Mouse (Mus musculus): ENCODE results near the gene Rad1. TPM values are rescaled to one million over a fixed set of nuclear protein-coding genes. Genes with fewer than 3 reads are reported as not detected.
A peak's percentile ranks its signal among the peaks of the same experiment; 100 is the strongest.
"Not testable (repeated sequence)": the region's sequence is repeated elsewhere in the genome, so short reads cannot be mapped to it uniquely, and the experiment has no call there.

Rad1 gene
- polyA plus RNA-seq, 1 experiment from 2014 or later: 23.6 TPM

DNA sequence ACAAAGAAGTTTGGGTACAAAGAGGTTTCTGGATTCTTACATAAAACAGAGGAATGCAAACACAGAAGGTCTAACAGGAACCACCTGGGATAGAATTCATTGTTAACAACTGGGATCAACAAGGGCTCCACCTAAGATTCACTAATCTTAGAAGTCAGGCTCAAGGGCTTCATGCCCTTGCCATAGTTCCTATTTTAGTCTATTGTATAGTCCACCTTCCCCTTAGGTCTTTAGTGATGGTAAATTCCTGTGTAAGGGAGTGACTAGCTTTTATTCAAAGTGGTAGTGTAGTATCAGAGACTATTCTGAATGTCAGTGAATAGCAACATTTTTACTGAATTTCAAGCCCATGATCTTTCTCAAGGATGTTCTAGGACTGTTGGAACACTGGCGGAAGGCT lies 10.9 kb downstream of the Rad1 start:
- not testable (repeated sequence) for H3K27me3 ChIP-seq (ENCODE audit: control insufficient read depth, insufficient read depth, low read length)

DNA sequence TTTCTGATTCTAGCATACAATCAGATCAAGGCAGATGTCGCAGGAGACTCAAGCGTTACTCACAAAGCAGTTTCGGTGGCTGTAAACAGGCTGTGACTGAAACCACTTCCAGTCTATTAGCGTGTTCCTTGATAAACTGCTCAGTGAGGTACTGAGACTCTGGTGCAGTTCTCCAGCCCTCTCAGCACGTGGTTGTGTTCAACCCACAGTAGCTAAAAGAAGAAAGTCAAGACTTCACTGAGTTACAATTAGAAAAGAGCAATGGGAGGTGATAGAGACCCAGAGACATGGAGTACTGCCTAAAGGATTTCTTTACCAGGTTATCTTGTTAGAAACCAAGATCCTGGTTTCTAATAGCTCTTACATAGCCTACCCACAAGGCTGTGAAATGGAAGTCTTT lies 13.8 kb downstream of the Rad1 start:
- DNase-seq (ENCODE audit: low spot score): no peak

More for the DNA sequence above, 10.9 kb downstream of the Rad1 start:
- H3K4me2 ChIP-seq (ENCODE audit: low read depth); H3K4me1 ChIP-seq (ENCODE audit: control insufficient read depth, insufficient read depth, low read length); H3K9ac ChIP-seq (ENCODE audit: low read length); DNase-seq (ENCODE audit: low spot score); ATAC-seq (ENCODE audit: insufficient read depth, low FRiP score, low TSS enrichment); H3K9me3 ChIP-seq (ENCODE audit: control insufficient read depth, low read length); H3K4me3 ChIP-seq (ENCODE audit: low read depth, low read length); H3K27ac ChIP-seq (ENCODE audit: low read depth, low read length); H3K36me3 ChIP-seq (ENCODE audit: control insufficient read depth, insufficient read depth, low read length): not testable (repeated sequence)
- WGBS: 91% methylated on average over 1 of the region's 1 CpGs

DNA sequence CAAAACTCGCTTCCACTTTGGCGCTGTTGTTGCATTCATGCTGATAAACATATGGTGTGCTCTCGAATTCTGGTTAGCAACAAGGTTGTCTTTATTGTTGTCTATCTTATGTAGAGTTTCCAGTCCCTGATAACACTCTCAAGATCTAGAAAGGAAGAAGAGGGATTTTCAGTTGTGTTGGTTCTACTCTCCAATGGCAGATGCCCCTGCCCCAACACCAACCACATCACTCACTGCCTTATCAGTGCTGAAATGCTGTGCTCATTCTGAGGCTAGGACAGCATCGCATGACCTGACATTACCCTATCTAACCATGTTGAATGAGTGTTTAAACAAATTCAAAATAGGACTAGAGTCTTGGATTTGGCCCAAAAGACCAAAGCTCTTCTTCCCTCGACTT lies 14.2 kb downstream of the Rad1 start:
- Histone ChIP-seq H3K27me3 (ENCODE audit: control insufficient read depth, insufficient read depth, low read length) (no peaks in the 10 kb centered on the region), H3K36me3 (ENCODE audit: control insufficient read depth, insufficient read depth, low read length) (no peaks in the 10 kb centered on the region), H3K4me2 (ENCODE audit: low read depth) (no peak overlapping the region), H3K9ac (ENCODE audit: low read length) (no peak overlapping the region), H3K9me3 (ENCODE audit: control insufficient read depth, low read length) (no peaks in the 10 kb centered on the region), H3K4me1 (ENCODE audit: control insufficient read depth, insufficient read depth, low read length) (0 out of 2 replicates have a peak, but pooled peaks cover 3% of the 10 kb centered on the region), H3K27ac (ENCODE audit: low read depth, low read length) (no peak overlapping the region), H3K4me3 (ENCODE audit: low read depth, low read length) (no peak overlapping the region)
- ATAC-seq (ENCODE audit: insufficient read depth, low FRiP score, low TSS enrichment) (no peak), DNase-seq (ENCODE audit: low spot score) (no peak)
- 86% methylated on average over 5 of the region's 5 CpGs for WGBS

More for the DNA sequence above, 13.8 kb downstream of the Rad1 start:
- Histone ChIP-seq H3K4me3 (ENCODE audit: low read depth, low read length) (no peak overlapping the region), H3K36me3 (ENCODE audit: control insufficient read depth, insufficient read depth, low read length) (no peaks in the 10 kb centered on the region), H3K9me3 (ENCODE audit: control insufficient read depth, low read length) (no peaks in the 10 kb centered on the region), H3K9ac (ENCODE audit: low read length) (no peak overlapping the region), H3K4me1 (ENCODE audit: control insufficient read depth, insufficient read depth, low read length) (0 out of 2 replicates have a peak, but pooled peaks cover 3% of the 10 kb centered on the region), H3K4me2 (ENCODE audit: low read depth) (no peak overlapping the region), H3K27ac (ENCODE audit: low read depth, low read length) (no peak overlapping the region), H3K27me3 (ENCODE audit: control insufficient read depth, insufficient read depth, low read length) (no peaks in the 10 kb centered on the region)
- WGBS: 83% methylated on average over 5 of the region's 5 CpGs
- no peak for ATAC-seq (ENCODE audit: insufficient read depth, low FRiP score, low TSS enrichment)

DNA sequence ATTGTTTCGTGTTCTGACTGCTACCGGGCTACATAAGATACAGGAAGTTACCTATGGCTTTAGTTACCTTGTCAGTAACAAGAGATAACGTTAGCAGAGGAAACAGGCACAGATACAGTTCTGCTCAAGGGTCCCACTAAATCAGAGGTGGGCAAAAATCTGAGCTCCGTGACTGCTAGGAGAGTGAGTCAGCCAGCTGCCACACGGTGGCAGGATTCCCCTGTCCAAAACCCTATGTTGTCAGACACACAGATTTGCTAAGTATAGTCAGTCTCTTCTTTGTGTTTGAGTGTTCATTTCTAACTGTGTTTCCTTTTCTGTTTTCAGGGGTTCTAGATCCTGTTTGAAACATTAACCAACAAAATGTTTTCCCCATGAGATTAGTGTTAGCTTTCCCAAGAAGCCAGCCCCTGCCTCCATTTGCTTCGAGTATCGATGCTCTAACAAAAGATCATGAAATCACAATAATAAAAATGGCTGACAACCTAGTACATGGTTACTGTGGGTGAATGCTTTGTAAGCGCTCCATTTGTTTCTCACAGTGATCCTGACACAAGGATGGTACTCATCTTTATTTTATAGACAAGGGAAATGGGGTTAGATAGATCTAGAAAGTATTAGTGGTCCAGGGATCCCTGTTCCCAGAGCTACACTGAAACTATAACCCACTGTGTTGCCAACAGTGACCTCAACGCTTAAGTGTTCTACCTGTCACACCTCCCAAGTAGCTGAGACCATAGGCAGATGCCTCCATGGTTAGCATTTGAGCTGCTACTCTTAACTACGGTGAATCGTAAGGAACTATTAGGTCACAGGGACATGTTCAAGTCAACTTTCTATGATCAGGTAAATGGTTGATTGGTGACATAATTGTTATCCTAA lies 15.3 kb downstream of the Rad1 start:
- Histone ChIP-seq H3K27me3 (ENCODE audit: control insufficient read depth, insufficient read depth, low read length) (no peaks in the 10 kb centered on the region), H3K9ac (ENCODE audit: low read length) (no peak overlapping the region), H3K4me3 (ENCODE audit: low read depth, low read length) (no peak overlapping the region), H3K27ac (ENCODE audit: low read depth, low read length) (no peak overlapping the region), H3K36me3 (ENCODE audit: control insufficient read depth, insufficient read depth, low read length) (no peaks in the 10 kb centered on the region), H3K4me2 (ENCODE audit: low read depth) (no peak overlapping the region), H3K9me3 (ENCODE audit: control insufficient read depth, low read length) (no peaks in the 10 kb centered on the region), H3K4me1 (ENCODE audit: control insufficient read depth, insufficient read depth, low read length) (0 out of 2 replicates have a peak, but pooled peaks cover 3% of the 10 kb centered on the region)
- WGBS: 59% methylated on average over 11 of the region's 11 CpGs
- peak; percentile 74 for DNase-seq (ENCODE audit: low spot score)
- ATAC-seq (ENCODE audit: insufficient read depth, low FRiP score, low TSS enrichment): peak; percentile 82

DNA sequence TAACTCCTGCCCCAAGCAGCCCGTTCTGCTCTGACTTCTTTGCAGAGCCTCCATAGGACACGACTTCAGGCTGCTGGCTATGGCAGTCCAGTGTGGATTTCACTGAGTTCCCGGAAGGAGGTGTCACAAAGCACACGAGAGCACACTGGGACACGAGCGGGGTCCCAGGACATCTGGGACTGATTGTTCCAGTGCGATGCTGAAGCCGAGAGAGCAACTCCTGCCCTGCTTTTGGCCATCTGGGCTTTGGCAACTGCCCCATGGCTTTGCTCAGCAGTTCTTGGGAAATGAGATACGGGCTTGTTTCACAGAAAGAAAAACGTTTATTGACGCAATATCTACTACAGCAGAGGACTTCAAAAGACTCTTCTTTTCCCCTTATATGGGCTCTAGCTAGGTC lies 20.3 kb downstream of the Rad1 start:
- ATAC-seq (ENCODE audit: insufficient read depth, low FRiP score, low TSS enrichment) (no peak), DNase-seq (ENCODE audit: low spot score) (no peak)
- Histone ChIP-seq H3K9ac (ENCODE audit: low read length) (no peak overlapping the region), H3K27ac (ENCODE audit: low read depth, low read length) (no peak overlapping the region), H3K9me3 (ENCODE audit: control insufficient read depth, low read length) (no peaks in the 10 kb centered on the region), H3K36me3 (ENCODE audit: control insufficient read depth, insufficient read depth, low read length) (no peaks in the 10 kb centered on the region), H3K4me3 (ENCODE audit: low read depth, low read length) (no peak overlapping the region), H3K27me3 (ENCODE audit: control insufficient read depth, insufficient read depth, low read length) (no peaks in the 10 kb centered on the region), H3K4me1 (ENCODE audit: control insufficient read depth, insufficient read depth, low read length) (0 out of 2 replicates have a peak, but pooled peaks cover 3% of the 10 kb centered on the region), H3K4me2 (ENCODE audit: low read depth) (no peak overlapping the region)
- 64% methylated on average over 11 of the region's 11 CpGs for WGBS

DNA sequence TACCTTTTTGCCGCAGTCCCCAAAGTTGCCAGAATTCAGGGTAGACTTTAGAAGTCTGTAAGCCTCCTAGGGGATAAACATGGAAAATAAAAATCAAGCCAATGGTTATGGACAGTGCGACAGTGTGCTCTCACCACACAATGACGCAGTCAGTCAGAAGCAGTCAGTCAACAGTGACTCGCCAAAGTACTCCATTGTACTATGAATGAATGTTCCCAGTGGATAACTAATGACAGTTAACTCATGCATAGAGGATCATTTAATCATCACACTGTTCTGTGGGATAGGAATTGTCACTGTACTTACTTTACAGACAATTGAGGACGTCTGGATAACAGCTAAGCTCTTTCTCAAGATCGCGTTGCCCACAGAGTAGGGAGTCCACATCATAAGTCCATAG lies 29.3 kb downstream of the Rad1 start:
- 88% methylated on average over 7 of the region's 7 CpGs for WGBS
- ATAC-seq (ENCODE audit: insufficient read depth, low FRiP score, low TSS enrichment): no peak
- no peaks in the 10 kb centered on the region for H3K36me3 ChIP-seq (ENCODE audit: control insufficient read depth, insufficient read depth, low read length)

DNA sequence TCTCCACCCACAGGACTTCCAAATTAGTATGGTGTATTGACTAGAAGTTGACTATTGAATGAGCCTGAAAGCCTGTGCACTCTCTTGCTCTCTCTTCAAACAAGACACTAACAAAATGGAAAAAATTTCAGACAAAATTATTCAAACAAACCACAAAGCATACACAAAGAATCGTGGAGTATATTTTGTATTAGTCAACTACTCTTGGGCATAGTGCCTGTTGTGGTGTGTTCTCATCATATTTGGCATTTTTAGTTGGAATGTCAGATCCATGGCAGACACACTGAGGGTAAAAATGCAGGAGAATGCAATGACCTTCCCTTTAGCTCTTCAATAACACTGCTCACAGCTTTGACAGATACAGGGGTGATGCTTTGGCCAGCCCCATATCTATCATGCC lies 40.1 kb downstream of the Rad1 start:
- Histone ChIP-seq H3K4me2 (ENCODE audit: low read depth) (no peak overlapping the region), H3K27ac (ENCODE audit: low read depth, low read length) (no peak overlapping the region), H3K9ac (ENCODE audit: low read length) (no peak overlapping the region), H3K27me3 (ENCODE audit: control insufficient read depth, insufficient read depth, low read length) (no peaks in the 10 kb centered on the region), H3K4me1 (ENCODE audit: control insufficient read depth, insufficient read depth, low read length) (no peaks in the 10 kb centered on the region), H3K9me3 (ENCODE audit: control insufficient read depth, low read length) (no peaks in the 10 kb centered on the region), H3K36me3 (ENCODE audit: control insufficient read depth, insufficient read depth, low read length) (no peaks in the 10 kb centered on the region), H3K4me3 (ENCODE audit: low read depth, low read length) (no peak overlapping the region)
- ATAC-seq (ENCODE audit: insufficient read depth, low FRiP score, low TSS enrichment): no peak
- 83% methylated on average over 1 of the region's 1 CpGs for WGBS
- DNase-seq (ENCODE audit: low spot score): no peak

More for the DNA sequence above, 29.3 kb downstream of the Rad1 start:
- H3K4me2 ChIP-seq (ENCODE audit: low read depth): no peak overlapping the region
- H3K9ac ChIP-seq (ENCODE audit: low read length): no peak overlapping the region
- H3K4me1 ChIP-seq (ENCODE audit: control insufficient read depth, insufficient read depth, low read length): no peaks in the 10 kb centered on the region
- H3K27ac ChIP-seq (ENCODE audit: low read depth, low read length): no peak overlapping the region
- DNase-seq (ENCODE audit: low spot score): no peak
- H3K9me3 ChIP-seq (ENCODE audit: control insufficient read depth, low read length): no peaks in the 10 kb centered on the region
- no peaks in the 10 kb centered on the region for H3K27me3 ChIP-seq (ENCODE audit: control insufficient read depth, insufficient read depth, low read length)
- no peak overlapping the region for H3K4me3 ChIP-seq (ENCODE audit: low read depth, low read length)

DNA sequence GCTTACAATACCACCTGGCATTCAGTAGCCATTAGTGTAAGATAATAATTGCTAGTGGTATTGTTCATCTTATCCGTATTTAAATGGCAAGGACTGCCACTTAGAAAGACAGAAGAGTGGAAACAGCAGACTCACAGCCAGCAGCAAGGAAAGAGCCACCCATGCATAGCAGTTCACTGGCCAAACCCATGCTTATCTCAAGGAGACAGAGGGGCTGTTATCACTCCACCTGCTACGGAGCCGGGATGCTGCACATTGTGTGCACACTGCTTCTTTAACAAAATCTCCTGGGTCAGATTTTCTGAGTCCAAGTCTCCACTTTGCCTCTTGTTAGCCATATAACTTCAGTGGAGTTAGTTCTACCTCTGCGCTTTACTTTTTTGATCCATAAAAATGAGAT lies 45.5 kb downstream of the Rad1 start:
- DNase-seq (ENCODE audit: low spot score) (no peak), ATAC-seq (ENCODE audit: insufficient read depth, low FRiP score, low TSS enrichment) (no peak)
- no peak overlapping the region for H3K4me3 ChIP-seq (ENCODE audit: low read depth, low read length)
- no peaks in the 10 kb centered on the region for H3K9me3 ChIP-seq (ENCODE audit: control insufficient read depth, low read length)
- H3K27ac ChIP-seq (ENCODE audit: low read depth, low read length): no peak overlapping the region
- no peak overlapping the region for H3K4me2 ChIP-seq (ENCODE audit: low read depth)
- no peaks in the 10 kb centered on the region for H3K27me3 ChIP-seq (ENCODE audit: control insufficient read depth, insufficient read depth, low read length)
- no peaks in the 10 kb centered on the region for H3K36me3 ChIP-seq (ENCODE audit: control insufficient read depth, insufficient read depth, low read length)
- H3K4me1 ChIP-seq (ENCODE audit: control insufficient read depth, insufficient read depth, low read length): no peaks in the 10 kb centered on the region
- WGBS: 90% methylated on average over 4 of the region's 4 CpGs
- no peak overlapping the region for H3K9ac ChIP-seq (ENCODE audit: low read length)

DNA sequence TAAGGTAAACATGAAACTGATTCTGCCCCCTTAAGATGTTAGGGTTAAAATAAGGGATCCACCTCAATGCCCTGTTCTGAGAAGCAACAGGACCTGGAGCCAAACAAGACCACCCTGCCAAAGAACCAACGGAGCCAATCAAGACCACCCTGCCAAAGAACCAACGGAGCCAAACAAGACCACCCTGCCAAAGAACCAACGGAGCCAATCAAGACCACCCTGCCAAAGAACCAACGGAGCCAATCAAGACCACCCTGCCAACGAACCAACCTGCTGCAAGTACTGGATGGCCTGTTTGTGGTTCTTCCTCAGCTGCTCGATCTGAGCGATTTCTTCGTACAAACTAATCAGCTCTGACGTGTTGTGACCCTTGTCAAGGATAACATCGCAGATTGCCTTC lies 47.5 kb downstream of the Rad1 start:
- H3K4me2 ChIP-seq (ENCODE audit: low read depth); H3K9ac ChIP-seq (ENCODE audit: low read length); H3K27ac ChIP-seq (ENCODE audit: low read depth, low read length); ATAC-seq (ENCODE audit: insufficient read depth, low FRiP score, low TSS enrichment); DNase-seq (ENCODE audit: low spot score); H3K36me3 ChIP-seq (ENCODE audit: control insufficient read depth, insufficient read depth, low read length); H3K27me3 ChIP-seq (ENCODE audit: control insufficient read depth, insufficient read depth, low read length); H3K4me1 ChIP-seq (ENCODE audit: control insufficient read depth, insufficient read depth, low read length); H3K4me3 ChIP-seq (ENCODE audit: low read depth, low read length); H3K9me3 ChIP-seq (ENCODE audit: control insufficient read depth, low read length): not testable (repeated sequence)
- WGBS: 91% methylated on average over 10 of the region's 10 CpGs

Data from neural tube, embryonic 11.5 days (tissue).